Mouse (Mus musculus) limb, embryonic 14.5 days (tissue): Measurements from ENCODE around the gene Itprid2. TPM values are rescaled to one million over a fixed set of nuclear protein-coding genes. Genes with fewer than 3 reads are reported as not detected.
"Not testable (repeated sequence)": the region's sequence is repeated elsewhere in the genome, so short reads cannot be mapped to it uniquely, and the experiment has no call there.

Experiments
- ATAC-seq: fragments of 200-750 bp; cut with Nextera tagmentation; 2 replicates; pipeline ENCODE4 v1.8.0; 2017; ENCODE audit warnings: low read depth, moderate number of reproducible peaks, moderate TSS enrichment; ENCODE audit not compliant: low FRiP score
- DNase-seq: peaks from one replicate; pipeline ENCODE4 v3.0.0-alpha.2; 2015; ENCODE audit warnings: low spot score
- H3K27ac ChIP-seq: fragments of 300-500 bp; sonication (generic); replicated peaks from 2 replicates; pipeline ENCODE4 v1.5.1; 2014; ENCODE audit warnings: low read depth, mild to moderate bottlenecking, low read length, moderate library complexity, mixed read lengths
- H3K27me3 ChIP-seq: fragments of 300-500 bp; sonication (generic); 2 replicates; pipeline ENCODE4 v1.6.1; 2014; ENCODE audit warnings: low read length, mixed read lengths; ENCODE audit not compliant: control insufficient read depth, insufficient read depth
- H3K36me3 ChIP-seq: fragments of 300-500 bp; sonication (generic); 2 replicates; pipeline ENCODE4 v1.6.1; 2014; ENCODE audit warnings: mild to moderate bottlenecking, low read length, moderate library complexity, mixed read lengths; ENCODE audit not compliant: control insufficient read depth, insufficient read depth
- H3K4me1 ChIP-seq: fragments of 300-500 bp; sonication (generic); 2 replicates; pipeline ENCODE4 v1.6.1; 2014; ENCODE audit warnings: antibody characterized with exemption, low read length, mixed read lengths; ENCODE audit not compliant: control insufficient read depth, insufficient read depth
- H3K4me2 ChIP-seq: fragments of 300-500 bp; sonication (generic); replicated peaks from 2 replicates; pipeline ENCODE4 v1.6.1; 2014; ENCODE audit warnings: low read depth, mild to moderate bottlenecking, low read length, moderate library complexity; ENCODE audit not compliant: severe bottlenecking
- H3K4me3 ChIP-seq: fragments of 300-500 bp; sonication (generic); replicated peaks from 2 replicates; pipeline ENCODE4 v1.5.1; 2014; ENCODE audit warnings: low read length
- H3K9ac ChIP-seq: fragments of 300-500 bp; sonication (generic); 2 replicates; pipeline ENCODE4 v1.6.1; 2014; ENCODE audit warnings: mild to moderate bottlenecking, low read depth, low read length, moderate library complexity; ENCODE audit not compliant: severe bottlenecking
- H3K9me3 ChIP-seq: fragments of 300-500 bp; sonication (generic); 2 replicates; pipeline ENCODE4 v1.6.1; 2016; ENCODE audit warnings: low read length; ENCODE audit not compliant: control insufficient read depth
- POLR2A ChIP-seq: fragments of 200-500 bp; IDR thresholded peaks from 2 replicates; pipeline ENCODE4 v1.8.0; 2012; ENCODE audit warnings: inconsistent platforms, mild to moderate bottlenecking, moderate library complexity, borderline replicate concordance; ENCODE audit not compliant: insufficient read depth, insufficient read length; ENCODE audit errors: extremely low read depth
- WGBS: fragments of 180-500 bp; shearing (Covaris S2); extraction: QIAGEN DNeasy Blood & Tissue Kit; methylation state at CpG from one replicate; pipeline ENCODE4 v1.1.7; 2014; 5-methylcytosine and 5-hydroxymethylcytosine counted together
- polyA plus RNA-seq, 2 experiments: library from polyadenylated mRNA; depleted of rRNA in 1 of 2; stranded (reverse) in 1 of 2; unstranded in 1 of 2; fragments of >200 nt; fragmentation: Nextera tagmentation in 1 of 2; extraction: Ambion mirVana in 1 of 2; gene quantifications; 2 replicates each; pipeline versions ENCODE4 v1.2.1 to v1.2.3; 2012 to 2014

Gene Itprid2
- 9.0 and 9.3 TPM in 2 replicates for polyA plus RNA-seq (2012; rRNA removed)
- polyA plus RNA-seq (2014; fragmentation: Nextera tagmentation; extraction: Ambion mirVana): 14.8 and 17.0 TPM in 2 replicates

DNA sequence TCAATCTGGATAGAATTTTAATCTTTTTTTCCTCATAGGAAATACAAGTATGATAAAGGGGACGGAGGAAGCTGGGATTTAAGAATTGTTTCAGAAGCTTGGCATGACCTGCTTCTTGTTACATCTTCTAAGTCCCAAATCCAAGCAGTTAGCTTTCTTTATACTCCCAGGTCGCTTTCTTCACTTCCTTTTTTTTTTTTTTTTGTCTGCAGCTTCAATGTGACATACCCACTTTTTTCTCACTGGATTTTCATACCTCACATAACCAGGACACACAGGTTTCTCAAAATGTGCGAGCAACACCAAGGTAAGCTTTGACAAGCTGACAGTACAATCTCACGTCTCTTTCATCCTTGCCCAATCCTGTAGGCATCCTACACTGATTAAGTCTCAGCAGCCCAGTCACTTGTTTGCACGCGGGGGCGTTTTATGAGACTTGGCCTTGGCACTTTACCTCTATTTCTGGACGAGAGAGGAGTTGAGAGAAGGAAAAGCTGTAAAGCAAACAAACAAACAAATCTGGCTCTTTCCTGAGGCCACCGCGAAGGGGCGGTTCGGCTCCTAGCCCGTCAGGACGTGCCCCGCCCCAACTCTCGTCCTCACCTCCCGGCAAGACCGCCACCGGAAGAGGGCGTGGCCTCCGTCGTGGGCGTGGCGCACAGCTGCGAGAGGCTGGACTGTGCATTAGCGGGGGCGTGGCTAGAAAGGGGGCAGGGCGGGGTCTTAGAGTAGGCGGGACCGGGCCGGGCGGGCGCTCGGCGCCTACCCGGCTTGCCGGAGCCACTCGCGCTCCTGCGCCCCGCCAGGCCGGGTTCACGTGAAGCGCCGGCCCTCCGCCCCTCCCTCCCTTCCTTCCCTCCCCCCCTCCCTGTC lies at the start of gene Itprid2:
Itprid2 (plus strand) TSS at position 825 of the 873 bp plus-strand sequence.
- 0 out of 2 replicates have a peak, but pooled peaks have one; percentile 33 for TF ChIP-seq POLR2A
- WGBS: 6% methylated on average over 18 of the region's 46 CpGs
- Histone ChIP-seq H3K4me2 (peak within 1 kb of the TSS; percentile 86), H3K9me3 (no peaks in the 10 kb centered on the region), H3K36me3 (no peaks in the 10 kb centered on the region), H3K9ac (peak within 1 kb of the TSS; percentile 81), H3K27ac (peak within 1 kb of the TSS; percentile 74), H3K4me1 (peaks cover 10% of the 10 kb centered on the region), H3K4me3 (peak within 1 kb of the TSS; percentile 90), H3K27me3 (no peaks in the 10 kb centered on the region)
- ATAC-seq (peak; percentile 98), DNase-seq (peak; percentile 93)

DNA sequence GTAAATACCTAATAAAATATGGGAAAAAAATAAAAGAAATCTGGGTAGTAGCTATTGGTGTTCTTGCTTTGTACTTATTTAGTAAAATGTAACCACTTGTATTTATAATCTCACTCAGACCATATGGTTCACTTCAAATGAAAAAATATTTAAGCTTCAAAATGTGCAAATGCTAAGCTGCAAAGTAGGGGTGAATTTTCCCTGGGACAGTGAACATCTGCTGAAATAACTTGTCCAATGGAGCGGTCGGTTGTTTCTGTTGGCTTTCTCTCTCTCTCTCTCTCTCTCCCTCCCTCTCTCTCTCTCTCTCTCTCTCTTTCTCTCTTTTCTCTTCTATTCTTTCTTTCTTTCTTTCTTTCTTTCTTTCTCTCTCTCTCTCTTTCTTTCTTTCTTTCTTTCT lies 39.0 kb upstream of the Itprid2 start:
- no peak overlapping the region for H3K9ac ChIP-seq
- no peak overlapping the region for H3K4me3 ChIP-seq
- H3K4me1 ChIP-seq: no peaks in the 10 kb centered on the region
- no peak overlapping the region for H3K4me2 ChIP-seq
- H3K36me3 ChIP-seq: no peaks in the 10 kb centered on the region
- H3K9me3 ChIP-seq: no peaks in the 10 kb centered on the region
- H3K27me3 ChIP-seq: no peaks in the 10 kb centered on the region
- WGBS: 85% methylated on average over 2 of the region's 2 CpGs
- DNase-seq (no peak), ATAC-seq (no peak)
- H3K27ac ChIP-seq: no peak overlapping the region
- TF ChIP-seq POLR2A: no peak

DNA sequence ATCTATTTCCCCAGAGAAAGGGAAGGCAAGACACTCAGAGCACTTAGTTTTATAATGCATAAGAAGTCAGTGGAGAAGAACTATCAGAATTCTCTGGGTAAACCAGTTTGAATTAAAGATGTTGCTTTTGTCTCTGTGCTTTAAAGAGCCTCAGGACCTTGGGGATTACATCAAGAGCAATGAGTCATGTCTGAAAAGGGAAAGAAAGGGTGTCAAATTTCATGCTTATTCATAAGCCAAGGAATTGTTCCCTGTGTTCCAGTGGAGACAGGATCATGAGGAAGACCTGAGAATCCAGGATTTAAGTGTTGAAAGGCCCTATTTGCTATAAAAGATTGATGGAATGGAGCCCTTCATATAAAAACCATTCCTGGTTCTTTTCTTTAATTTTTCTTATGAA lies 38.1 kb upstream of the Itprid2 start:
- ATAC-seq (no peak), DNase-seq (peak; percentile 55)

GRCm38 (mm10) chr2:79601109-79601508 lies 34.0 kb upstream of the Itprid2 start:
- H3K9me3 ChIP-seq, DNase-seq, H3K27ac ChIP-seq, ATAC-seq, H3K4me2 ChIP-seq, H3K4me3 ChIP-seq, H3K4me1 ChIP-seq, H3K9ac ChIP-seq, H3K27me3 ChIP-seq, H3K36me3 ChIP-seq: not testable (repeated sequence)
- 57% methylated on average over 2 of the region's 2 CpGs for WGBS

More for the DNA sequence above, 38.1 kb upstream of the Itprid2 start:
- no peaks in the 10 kb centered on the region for H3K9me3 ChIP-seq
- H3K9ac ChIP-seq: no peak overlapping the region
- no peak for TF ChIP-seq POLR2A
- H3K36me3 ChIP-seq: no peaks in the 10 kb centered on the region
- H3K4me3 ChIP-seq: no peak overlapping the region
- no peaks in the 10 kb centered on the region for H3K27me3 ChIP-seq
- peaks cover 2% of the 10 kb centered on the region; the same call in 1 of the 2 replicates for H3K4me1 ChIP-seq
- no peak overlapping the region for H3K27ac ChIP-seq
- no peak overlapping the region for H3K4me2 ChIP-seq

GRCm38 (mm10) chr2:79601691-79602116 lies 33.4 kb upstream of the Itprid2 start:
- DNase-seq: peak; percentile 30
- no peak for TF ChIP-seq POLR2A
- ATAC-seq: no peak
- Histone ChIP-seq H3K9me3 (no peaks in the 10 kb centered on the region), H3K36me3 (no peaks in the 10 kb centered on the region), H3K4me3 (no peak overlapping the region), H3K4me2 (no peak overlapping the region), H3K4me1 (peaks cover 3% of the 10 kb centered on the region; the same call in 1 of the 2 replicates), H3K27ac (no peak overlapping the region), H3K27me3 (no peaks in the 10 kb centered on the region), H3K9ac (no peak overlapping the region)
- 26% methylated on average over 4 of the region's 4 CpGs for WGBS
